Mouse (Mus musculus) neural tube, embryonic 12.5 days (tissue): ENCODE results near the gene Vmn1r48. TPM values are rescaled to one million over a fixed set of nuclear protein-coding genes. Genes with fewer than 3 reads are reported as not detected.
"Not testable (repeated sequence)": the region's sequence is repeated elsewhere in the genome, so short reads cannot be mapped to it uniquely, and the experiment has no call there.

Source experiments
- ATAC-seq: fragments of 200-750 bp; cut with Nextera tagmentation; 2 replicates; pipeline ENCODE4 v1.8.0; 2017; ENCODE audit warnings: low read depth, mild to moderate bottlenecking, moderate TSS enrichment, moderate library complexity; ENCODE audit not compliant: low FRiP score
- H3K27ac ChIP-seq: fragments of 300-500 bp; sonication (generic); 2 replicates; pipeline ENCODE4 v1.5.1; 2016
- H3K27me3 ChIP-seq: fragments of 300-500 bp; sonication (generic); replicated peaks from 2 replicates; pipeline ENCODE4 v1.6.1; 2016; ENCODE audit warnings: mild to moderate bottlenecking
- H3K36me3 ChIP-seq: fragments of 300-500 bp; sonication (generic); 2 replicates; pipeline ENCODE4 v1.6.1; 2016; ENCODE audit warnings: mild to moderate bottlenecking
- H3K4me1 ChIP-seq: fragments of 300-500 bp; sonication (generic); 2 replicates; pipeline ENCODE4 v1.6.1; 2016
- H3K4me2 ChIP-seq: fragments of 300-500 bp; sonication (generic); replicated peaks from 2 replicates; pipeline ENCODE4 v1.6.1; 2016; ENCODE audit warnings: mild to moderate bottlenecking
- H3K4me3 ChIP-seq: fragments of 300-500 bp; sonication (generic); 2 replicates; pipeline ENCODE4 v1.5.1; 2016
- H3K9ac ChIP-seq: fragments of 300-500 bp; sonication (generic); 2 replicates; pipeline ENCODE4 v1.6.1; 2016; ENCODE audit warnings: mild to moderate bottlenecking
- H3K9me3 ChIP-seq: fragments of 300-500 bp; sonication (generic); 2 replicates; pipeline ENCODE4 v1.6.1; 2016; ENCODE audit warnings: mild to moderate bottlenecking
- WGBS: fragments of 180-500 bp; shearing (Covaris S2); methylation state at CpG from one replicate; pipeline ENCODE4 v1.1.7; 2016; 5-methylcytosine and 5-hydroxymethylcytosine counted together
- polyA plus RNA-seq: library from polyadenylated mRNA; unstranded; fragments of >200 nt; fragmentation: Nextera tagmentation; extraction: Ambion mirVana; gene quantifications from 2 replicates; pipeline ENCODE4 v1.2.1, GENCODE M21; 2016

Gene Vmn1r48
- polyA plus RNA-seq, result not detected in 2 replicates

- not testable (repeated sequence) for H3K27me3 ChIP-seq, H3K4me3 ChIP-seq, H3K9me3 ChIP-seq, H3K36me3 ChIP-seq, H3K9ac ChIP-seq, H3K4me2 ChIP-seq, ATAC-seq, H3K4me1 ChIP-seq, H3K27ac ChIP-seq
- WGBS, result no CpG with 5 or more reads among the region's 2 CpGs
Measured at GRCm38 (mm10) chr6:90036741-90037140, at the start of gene Vmn1r48. Vmn1r48 (minus strand) TSS chr6:90036841.

- WGBS, result 78% methylated on average over 4 of the region's 4 CpGs
- Histone ChIP-seq H3K9ac (no peak within 1 kb of the TSS), H3K27ac (no peak within 1 kb of the TSS)
Measured at GRCm38 (mm10) chr6:90078406-90078805, 41.8 kb upstream of the Vmn1r48 start, which contains the start of gene Vmn1r49. Vmn1r49 (minus strand) TSS chr6:90078506.

DNA sequence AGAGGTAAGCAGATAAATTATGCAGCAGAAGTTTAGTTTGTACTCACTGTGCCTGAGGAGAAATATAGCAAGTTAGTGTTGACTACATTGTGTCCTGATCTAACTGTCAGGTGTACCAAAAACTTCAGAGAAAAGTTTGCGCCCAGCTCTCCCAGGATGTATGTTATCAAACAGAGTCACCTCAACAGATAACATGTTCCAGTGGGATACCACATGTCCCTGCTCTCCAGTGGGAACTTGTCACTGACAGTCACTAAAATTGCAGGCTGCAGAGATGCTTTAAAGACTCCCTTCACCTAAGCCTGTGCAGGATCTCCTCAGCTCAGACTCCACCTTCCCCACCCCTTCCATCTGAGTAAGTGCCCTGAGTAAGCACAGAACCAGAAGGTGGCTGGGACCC is 20.8 kb downstream of the Vmn1r48 start, which contains the start of gene Vmn1r47:
Gene Vmn1r47 (plus strand): TSS at position 301 of the 400 bp plus-strand sequence.
- H3K4me1 ChIP-seq, H3K4me3 ChIP-seq, H3K9me3 ChIP-seq, H3K36me3 ChIP-seq, H3K27ac ChIP-seq, ATAC-seq, H3K27me3 ChIP-seq, H3K9ac ChIP-seq, H3K4me2 ChIP-seq: not testable (repeated sequence)
- 90% methylated on average over 1 of the region's 1 CpGs for WGBS

More at GRCm38 (mm10) chr6:90078406-90078805, 41.8 kb upstream of the Vmn1r48 start, which contains the start of gene Vmn1r49:
- Histone ChIP-seq H3K4me2 (no peak within 1 kb of the TSS), H3K9me3 (peaks cover 10% of the 10 kb centered on the region; the same call in 1 of the 2 replicates), H3K27me3 (no peaks in the 10 kb centered on the region), H3K4me3 (no peak within 1 kb of the TSS), H3K36me3 (no peaks in the 10 kb centered on the region), H3K4me1 (no peaks in the 10 kb centered on the region)
- ATAC-seq, result no peak

DNA sequence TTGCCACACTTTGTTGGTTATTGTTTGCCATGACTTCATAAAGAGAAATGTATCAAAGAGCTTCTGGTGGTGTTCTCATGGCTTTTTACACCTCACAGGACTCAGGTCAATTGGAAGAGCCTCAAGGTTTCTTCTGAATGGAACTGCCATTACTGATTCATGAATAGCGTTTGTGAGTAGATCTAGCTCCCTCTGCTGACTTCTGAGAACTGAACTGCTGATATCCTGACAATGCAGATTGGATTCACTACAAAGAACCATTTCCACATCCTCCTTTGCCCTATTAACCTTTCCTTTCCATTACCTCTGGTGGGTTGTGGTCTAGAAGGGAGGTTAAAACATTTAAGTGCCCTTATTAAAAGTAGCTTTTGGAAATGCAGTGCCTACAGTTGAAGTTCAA is 50.7 kb downstream of the Vmn1r48 start:
- Histone ChIP-seq H3K9ac (no peak overlapping the region), H3K27me3 (no peaks in the 10 kb centered on the region), H3K4me2 (no peak overlapping the region), H3K4me1 (no peaks in the 10 kb centered on the region), H3K27ac (no peak overlapping the region), H3K9me3 (peaks cover 30% of the 10 kb centered on the region), H3K4me3 (no peak overlapping the region), H3K36me3 (no peaks in the 10 kb centered on the region)
- no peak for ATAC-seq
- WGBS, result 12% methylated on average over 1 of the region's 1 CpGs

Other genes starting within 250 kb of the Vmn1r48 start
- not detected in 2 replicates for gene Vmn1r42, start 160.4 kb downstream of the Vmn1r48 start, polyA plus RNA-seq
- not detected in 2 replicates for gene Vmn1r43, start 160.4 kb downstream of the Vmn1r48 start, polyA plus RNA-seq
- gene Vmn1r44, start 153.2 kb downstream of the Vmn1r48 start, polyA plus RNA-seq, result not detected in 2 replicates
- not detected in 2 replicates for gene Vmn1r45, start 96.2 kb downstream of the Vmn1r48 start, polyA plus RNA-seq
- gene Vmn1r46, start 67.5 kb downstream of the Vmn1r48 start, polyA plus RNA-seq, result not detected in 2 replicates
- not detected in 2 replicates for gene Vmn1r47, start 20.7 kb downstream of the Vmn1r48 start, polyA plus RNA-seq
- gene Vmn1r49, start 41.7 kb upstream of the Vmn1r48 start, polyA plus RNA-seq, result not detected in 2 replicates
- not detected in 2 replicates for gene Vmn1r50, start 64.6 kb upstream of the Vmn1r48 start, polyA plus RNA-seq
- not detected in 2 replicates for gene Vmn1r51, start 85.8 kb upstream of the Vmn1r48 start, polyA plus RNA-seq
- not detected in 2 replicates for gene Vmn1r52, start 138.0 kb upstream of the Vmn1r48 start, polyA plus RNA-seq
- not detected in 2 replicates for gene V1ra8, start 166.0 kb upstream of the Vmn1r48 start, polyA plus RNA-seq
- gene Vmn1r53, start 187.6 kb upstream of the Vmn1r48 start, polyA plus RNA-seq, result not detected in 2 replicates
- gene Vmn1r54, start 209.5 kb upstream of the Vmn1r48 start, polyA plus RNA-seq, result not detected in 2 replicates